In genomic region chr1:126660098-126660999, GRCm38 (mm10) we compare ENCODE assay signal across 9 mouse cellular contexts.
DNase-seq lines count a peak whose midpoint lies in the region; ATAC-seq and TF ChIP-seq lines count a peak whose summit lies in the region.
"Had no signal": no experiment of that assay in that cellular context is flagged by ENCODE, and none has a peak within 500 bp of the region (broad histone marks: within the 10 kb centered on the region; RNA-seq: fewer than 3 reads in every experiment).

No protein-coding gene starts in this region.

- peaks cover 6% of the 10 kb centered on the region; the same call in 1 of the 2 replicates for H3K4me1 ChIP-seq in neural tube, embryonic 11.5 days (ENCODE audit: control insufficient read depth, insufficient read depth, low read length)
- H3K4me1 ChIP-seq in kidney, embryonic 15.5 days, result peaks cover 14% of the 10 kb centered on the region
- no peaks in the 10 kb centered on the region for H3K4me1 ChIP-seq in cerebellum, adult 2 months (ENCODE audit: control insufficient read depth, insufficient read depth, low read length)

- no peak overlapping the region for H3K4me3 ChIP-seq in neural tube, embryonic 11.5 days (ENCODE audit: low read depth, low read length)
- H3K4me3 ChIP-seq in kidney, embryonic 15.5 days (replicated peaks), result no peak overlapping the region
- H3K4me3 ChIP-seq in cerebellum, adult 2 months (replicated peaks; ENCODE audit: insufficient read depth, low read depth, low read length), result no peak overlapping the region

- ATAC-seq in neural tube, embryonic 11.5 days (ENCODE audit: insufficient read depth, low FRiP score, low TSS enrichment), result peak; percentile 45
- peak; percentile 88 for ATAC-seq in kidney, embryonic 15.5 days (replicated peaks; ENCODE audit: low FRiP score)

- WGBS in neural tube, embryonic 11.5 days, result 65% methylated on average over 7 of the region's 7 CpGs
- WGBS in kidney, embryonic 15.5 days, result 50% methylated on average over 7 of the region's 7 CpGs
- 75% methylated on average over 7 of the region's 7 CpGs for WGBS in cerebellum, adult 2 months

- no peak overlapping the region for H3K9ac ChIP-seq in neural tube, embryonic 11.5 days (ENCODE audit: low read length)
- no peak overlapping the region for H3K9ac ChIP-seq in kidney, embryonic 15.5 days

- H3K27me3 ChIP-seq in neural tube, embryonic 11.5 days (ENCODE audit: control insufficient read depth, insufficient read depth, low read length), result no peaks in the 10 kb centered on the region
- H3K27me3 ChIP-seq in kidney, embryonic 15.5 days, result no peaks in the 10 kb centered on the region
- H3K27me3 ChIP-seq in cerebellum, adult 2 months (ENCODE audit: control insufficient read depth, insufficient read depth, low read length), result no peaks in the 10 kb centered on the region

- no peak overlapping the region for H3K4me2 ChIP-seq in neural tube, embryonic 11.5 days (ENCODE audit: low read depth)
- H3K4me2 ChIP-seq in kidney, embryonic 15.5 days, result 0 out of 2 replicates have a peak overlapping the region, but pooled peaks have one; percentile 1

- no peaks in the 10 kb centered on the region for H3K9me3 ChIP-seq in neural tube, embryonic 11.5 days (ENCODE audit: control insufficient read depth, low read length)
- H3K9me3 ChIP-seq in kidney, embryonic 15.5 days (replicated peaks), result no peaks in the 10 kb centered on the region

- no peak for TF ChIP-seq CTCF in cerebellum, adult 2 months (IDR thresholded peaks at IDR 0.05; ENCODE audit: borderline replicate concordance, insufficient read depth, low read depth, low read length)

- no peaks in the 10 kb centered on the region for H3K36me3 ChIP-seq in neural tube, embryonic 11.5 days (ENCODE audit: control insufficient read depth, insufficient read depth, low read length)
- H3K36me3 ChIP-seq in kidney, embryonic 15.5 days, result no peaks in the 10 kb centered on the region

- H3K27ac ChIP-seq in neural tube, embryonic 11.5 days (ENCODE audit: low read depth, low read length), result no peak overlapping the region
- H3K27ac ChIP-seq in kidney, embryonic 15.5 days, result peak overlapping the region; percentile 56
- H3K27ac ChIP-seq in cerebellum, adult 2 months (ENCODE audit: insufficient read depth, low read length), result no peak overlapping the region

- no peak for DNase-seq in neural tube, embryonic 11.5 days (ENCODE audit: low spot score)
- DNase-seq in neural tube, embryonic 10.5 days (ENCODE audit: extremely low spot score, low spot score), result no peak
- peak; percentile 34 to 51 for DNase-seq in heart, adult 9 months (ENCODE audit: low spot score in 2 of 2)
- DNase-seq in layer of hippocampus, postnatal 10 days (ENCODE audit: low spot score in 2 of 2), result no peak
- DNase-seq in liver, result no peak
- no peak for DNase-seq in cerebellum, adult 2 months
- DNase-seq: cerebellum, adult 11 months; layer of hippocampus, postnatal 36 days had no signal

- TF ChIP-seq POLR2A in cerebellum, adult 2 months (IDR thresholded peaks at IDR 0.05; ENCODE audit: borderline replicate concordance, insufficient read depth, low read length), result no peak

Comparison
In these comparisons a context has a peak if more than half of its experiments do, and no peak if none do; other contexts are left out.
1. DNase-seq: peak in heart, adult 9 months (2 of 2); none in neural tube, embryonic 11.5 days (single experiment), neural tube, embryonic 10.5 days (single experiment), layer of hippocampus, postnatal 10 days (0 of 2), liver (single experiment) and cerebellum, adult 2 months (0 of 2).